Mouse (Mus musculus) adrenal gland, adult 8-10 months (tissue): ENCODE measurements around the gene Akap2. TPM values are rescaled to one million over a fixed set of nuclear protein-coding genes. Genes with fewer than 3 reads are reported as not detected.
A peak's percentile ranks its signal among the peaks of the same experiment; 100 is the strongest.

Experiments
- DNase-seq: peaks from one replicate; pipeline ENCODE4 v3.0.0; 2022
- total RNA-seq, 4 experiments: library from RNA; stranded (reverse); gene quantifications; 2 replicates each; pipeline ENCODE4 v1.2.4; 2022

Akap2 gene
- total RNA-seq, 4 experiments from 2014 or later, result 136 to 169 (median 139) TPM

GRCm38 (mm10) chr4:57797548-57798285 lies 80.3 kb downstream of the Akap2 start:
- DNase-seq, result no peak

GRCm38 (mm10) chr4:57798286-57799018 lies 81.0 kb downstream of the Akap2 start:
- DNase-seq, result peak; percentile 84

- no peak for DNase-seq
Observed at GRCm38 (mm10) chr4:57799297-57799696, 81.8 kb downstream of the Akap2 start.

- DNase-seq, result no peak
Observed at GRCm38 (mm10) chr4:57801239-57801638, 83.8 kb downstream of the Akap2 start.

GRCm38 (mm10) chr4:57801986-57802385 lies 84.5 kb downstream of the Akap2 start:
- DNase-seq, result no peak

GRCm38 (mm10) chr4:57802411-57802810 lies 85.0 kb downstream of the Akap2 start:
- peak; percentile 50 for DNase-seq

- DNase-seq, result peak; percentile 72
Observed at GRCm38 (mm10) chr4:57804902-57805301, 87.4 kb downstream of the Akap2 start.

- no peak for DNase-seq
Observed at GRCm38 (mm10) chr4:57809449-57809848, 92.0 kb downstream of the Akap2 start.

GRCm38 (mm10) chr4:57812075-57812474 lies 94.6 kb downstream of the Akap2 start:
- DNase-seq, result no peak

- DNase-seq, result no peak
Observed at GRCm38 (mm10) chr4:57812916-57813575, 95.6 kb downstream of the Akap2 start.

GRCm38 (mm10) chr4:57813576-57813945 lies 96.1 kb downstream of the Akap2 start:
- DNase-seq, result no peak

- DNase-seq, result no peak
Observed at GRCm38 (mm10) chr4:57815355-57815754, 97.9 kb downstream of the Akap2 start.

- DNase-seq, result no peak
Observed at GRCm38 (mm10) chr4:57816146-57816545, 98.7 kb downstream of the Akap2 start.

GRCm38 (mm10) chr4:57820839-57821374 lies 103.5 kb downstream of the Akap2 start:
- no peak for DNase-seq

GRCm38 (mm10) chr4:57821556-57822356 lies 104.3 kb downstream of the Akap2 start:
- no peak for DNase-seq

- DNase-seq, result no peak
Observed at GRCm38 (mm10) chr4:57822641-57823040, 105.2 kb downstream of the Akap2 start.

- no peak for DNase-seq
Observed at GRCm38 (mm10) chr4:57824626-57825240, 107.3 kb downstream of the Akap2 start.

GRCm38 (mm10) chr4:57826272-57826671 lies 108.8 kb downstream of the Akap2 start:
- DNase-seq, result no peak

GRCm38 (mm10) chr4:57829131-57829530 lies 111.7 kb downstream of the Akap2 start:
- DNase-seq, result no peak

- DNase-seq, result no peak
Observed at GRCm38 (mm10) chr4:57829740-57830139, 112.3 kb downstream of the Akap2 start.

- DNase-seq, result no peak
Observed at GRCm38 (mm10) chr4:57832318-57832717, 114.9 kb downstream of the Akap2 start.

- no peak for DNase-seq
Observed at GRCm38 (mm10) chr4:57833060-57833459, 115.6 kb downstream of the Akap2 start.
